Mouse (Mus musculus) liver, embryonic 12.5 days (tissue): ENCODE data around the gene Arcn1. TPM values are rescaled to one million over a fixed set of nuclear protein-coding genes. Genes with fewer than 3 reads are reported as not detected.

Experiments used
- ATAC-seq: fragments of 200-750 bp; cut with Nextera tagmentation; 2 replicates; pipeline ENCODE4 v1.8.0; 2017; ENCODE audit warnings: moderate number of reproducible peaks, mild to moderate bottlenecking, moderate library complexity
- H3K27ac ChIP-seq: fragments of 300-500 bp; sonication (generic); 2 replicates; pipeline ENCODE4 v1.5.1; 2016; ENCODE audit warnings: mild to moderate bottlenecking
- H3K27me3 ChIP-seq: fragments of 300-500 bp; sonication (generic); replicated peaks from 2 replicates; pipeline ENCODE4 v1.6.1; 2016; ENCODE audit warnings: mild to moderate bottlenecking, moderate library complexity
- H3K36me3 ChIP-seq: fragments of 300-500 bp; sonication (generic); 2 replicates; pipeline ENCODE4 v1.6.1; 2016; ENCODE audit warnings: mild to moderate bottlenecking, moderate library complexity
- H3K4me1 ChIP-seq: fragments of 300-500 bp; sonication (generic); 2 replicates; pipeline ENCODE4 v1.6.1; 2016
- H3K4me2 ChIP-seq: fragments of 300-500 bp; sonication (generic); 2 replicates; pipeline ENCODE4 v1.6.1; 2016; ENCODE audit warnings: mild to moderate bottlenecking, moderate library complexity
- H3K4me3 ChIP-seq: fragments of 300-500 bp; sonication (generic); 2 replicates; pipeline ENCODE4 v1.5.1; 2016; ENCODE audit warnings: mild to moderate bottlenecking, moderate library complexity
- H3K9ac ChIP-seq: fragments of 300-500 bp; sonication (generic); 2 replicates; pipeline ENCODE4 v1.6.1; 2016; ENCODE audit warnings: mild to moderate bottlenecking, moderate library complexity
- H3K9me3 ChIP-seq: fragments of 300-500 bp; sonication (generic); replicated peaks from 2 replicates; pipeline ENCODE4 v1.6.1; 2016; ENCODE audit warnings: mild to moderate bottlenecking, moderate library complexity
- WGBS: fragments of 180-500 bp; shearing (Covaris S2); methylation state at CpG from one replicate; pipeline ENCODE4 v1.1.7; 2016; ENCODE audit not compliant: insufficient replicate concordance; 5-methylcytosine and 5-hydroxymethylcytosine counted together
- polyA plus RNA-seq: library from polyadenylated mRNA; unstranded; fragments of >200 nt; fragmentation: Nextera tagmentation; extraction: Ambion mirVana; gene quantifications from 2 replicates; pipeline ENCODE4 v1.2.1, GENCODE M21; 2016

Gene Arcn1
- polyA plus RNA-seq, 1 experiment from 2014 or later = 127 TPM

DNA sequence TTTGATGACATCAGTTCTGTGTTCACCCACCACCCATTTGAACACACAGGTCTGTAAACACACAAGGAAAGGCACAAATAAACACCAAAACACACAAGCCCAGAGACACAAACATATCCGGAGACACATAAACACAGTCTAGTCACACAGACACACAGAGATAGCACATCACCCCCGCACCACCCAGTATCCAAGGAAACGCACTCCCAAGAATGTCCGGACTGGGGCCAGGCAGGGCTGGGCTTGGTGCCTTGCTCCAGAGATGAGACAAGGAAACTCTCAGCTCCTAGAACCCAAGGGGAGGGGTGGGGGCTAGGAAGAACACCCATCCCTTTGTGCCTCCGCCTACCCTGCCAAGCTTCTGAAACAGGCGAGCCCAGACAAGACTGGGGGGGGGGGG, 43.4 kb downstream of the Arcn1 start:
- H3K9ac ChIP-seq = no peak overlapping the region
- H3K4me3 ChIP-seq = no peak overlapping the region
- no peaks in the 10 kb centered on the region for H3K9me3 ChIP-seq
- ATAC-seq = no peak
- 64% methylated on average over 6 of the region's 6 CpGs for WGBS
- no peak overlapping the region for H3K4me2 ChIP-seq
- no peak overlapping the region for H3K27ac ChIP-seq
- H3K27me3 ChIP-seq = peaks cover 54% of the 10 kb centered on the region
- H3K36me3 ChIP-seq = no peaks in the 10 kb centered on the region
- H3K4me1 ChIP-seq = peaks cover 51% of the 10 kb centered on the region

DNA sequence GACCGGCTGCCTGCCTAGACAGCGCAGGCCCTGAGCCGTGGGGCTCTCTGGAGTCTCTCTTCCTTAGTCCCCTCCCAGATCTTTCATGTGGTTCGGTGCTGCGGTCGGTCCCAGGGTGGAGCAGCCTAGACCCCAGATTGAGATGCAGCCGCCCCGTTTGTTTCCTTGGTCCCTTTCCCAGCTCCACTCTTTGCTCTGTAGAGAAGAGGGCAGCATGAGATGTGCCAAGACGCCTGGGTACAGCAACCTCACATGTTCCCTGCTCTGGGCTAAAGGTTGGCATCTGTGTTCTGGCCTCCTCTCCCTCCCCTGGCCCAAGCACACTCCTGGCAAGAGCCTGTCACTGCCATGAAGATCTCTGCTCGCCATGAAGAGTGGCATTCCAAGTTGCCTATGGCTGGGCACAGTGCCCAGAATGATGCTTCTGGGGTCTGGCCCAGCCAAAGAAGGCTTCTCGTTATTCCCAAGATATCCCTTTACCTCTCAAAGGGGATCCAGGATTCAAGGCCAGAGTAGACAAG, 44.1 kb downstream of the Arcn1 start:
- H3K9me3 ChIP-seq = no peaks in the 10 kb centered on the region
- H3K9ac ChIP-seq = no peak overlapping the region
- peaks cover 56% of the 10 kb centered on the region for H3K4me1 ChIP-seq
- H3K27ac ChIP-seq = peak overlapping the region; percentile 28; the same call in 1 of the 2 replicates
- peaks cover 50% of the 10 kb centered on the region for H3K27me3 ChIP-seq
- no peak overlapping the region for H3K4me2 ChIP-seq
- no peak for ATAC-seq
- no peak overlapping the region for H3K4me3 ChIP-seq
- H3K36me3 ChIP-seq = no peaks in the 10 kb centered on the region
- 43% methylated on average over 11 of the region's 11 CpGs for WGBS

DNA sequence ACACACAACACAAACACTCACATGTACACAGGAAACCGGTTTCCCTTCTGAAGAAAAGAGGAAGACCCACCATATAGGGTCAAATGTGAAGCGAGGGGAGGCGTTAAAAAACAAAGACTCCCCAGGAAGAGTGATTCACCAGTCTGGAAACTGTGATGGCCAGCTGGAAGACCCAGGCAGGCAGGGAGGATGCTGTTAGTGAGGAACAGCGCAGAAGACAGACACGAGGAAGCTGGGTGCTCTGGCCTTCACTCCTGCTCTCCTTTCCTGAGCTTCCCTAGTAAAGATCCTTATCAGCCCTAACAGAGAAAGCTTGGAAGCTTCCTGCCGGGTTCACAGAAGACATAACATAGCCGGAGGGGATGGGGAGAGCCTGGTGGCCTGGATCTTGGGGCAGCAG, 44.6 kb downstream of the Arcn1 start:
- no peak for ATAC-seq
- H3K9me3 ChIP-seq = no peaks in the 10 kb centered on the region
- no peak overlapping the region for H3K9ac ChIP-seq
- peaks cover 56% of the 10 kb centered on the region for H3K4me1 ChIP-seq
- peaks cover 44% of the 10 kb centered on the region for H3K27me3 ChIP-seq
- H3K36me3 ChIP-seq = no peaks in the 10 kb centered on the region
- 0 out of 2 replicates have a peak overlapping the region, but pooled peaks have one; percentile 28 for H3K27ac ChIP-seq
- H3K4me3 ChIP-seq = no peak overlapping the region
- H3K4me2 ChIP-seq = no peak overlapping the region
- 21% methylated on average over 7 of the region's 7 CpGs for WGBS

DNA sequence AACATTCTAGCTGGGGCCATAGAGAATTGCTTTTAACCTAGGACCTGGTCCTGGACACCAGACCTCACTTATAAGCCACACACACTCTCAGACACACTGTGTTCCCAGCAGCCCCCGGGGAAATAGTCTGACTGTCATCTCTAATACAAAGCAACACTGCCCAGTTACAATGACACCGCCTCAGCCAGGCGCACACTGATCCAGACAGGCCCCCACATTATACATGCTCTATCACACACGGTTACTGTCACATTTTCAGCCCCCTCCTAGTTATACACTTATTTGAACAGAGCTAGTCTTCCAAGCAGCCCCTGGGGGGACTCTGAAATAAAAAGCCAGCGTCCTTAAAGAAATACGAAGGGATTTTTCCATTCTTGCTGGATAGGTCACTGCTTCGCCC, 45.1 kb downstream of the Arcn1 start:
- Histone ChIP-seq H3K9me3 (no peaks in the 10 kb centered on the region), H3K36me3 (no peaks in the 10 kb centered on the region), H3K27me3 (peaks cover 40% of the 10 kb centered on the region), H3K4me3 (no peak overlapping the region), H3K4me2 (no peak overlapping the region), H3K4me1 (peaks cover 60% of the 10 kb centered on the region), H3K9ac (no peak overlapping the region), H3K27ac (no peak overlapping the region)
- no peak for ATAC-seq
- WGBS = 62% methylated on average over 7 of the region's 7 CpGs

DNA sequence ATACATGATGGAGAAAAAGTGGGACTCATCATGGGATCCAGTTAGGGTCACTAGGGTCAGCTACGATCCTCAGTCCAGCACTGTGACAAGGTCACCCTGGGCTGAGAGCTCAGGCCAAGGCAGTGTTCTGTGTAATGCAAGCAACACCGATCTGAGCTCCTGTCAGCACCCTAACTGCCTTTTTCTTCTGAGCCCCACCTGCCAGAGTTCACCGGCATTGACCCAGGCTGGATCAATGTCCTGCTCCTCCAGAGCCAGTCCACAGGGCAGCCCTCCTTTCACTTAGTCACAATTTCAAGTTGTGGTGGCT, 45.8 kb downstream of the Arcn1 start:
- ATAC-seq = peak; percentile 20; the same call in 1 of the 2 replicates
- peak overlapping the region; percentile 78; the same call in 1 of the 2 replicates for H3K4me2 ChIP-seq
- 72% methylated on average over 3 of the region's 3 CpGs for WGBS

DNA sequence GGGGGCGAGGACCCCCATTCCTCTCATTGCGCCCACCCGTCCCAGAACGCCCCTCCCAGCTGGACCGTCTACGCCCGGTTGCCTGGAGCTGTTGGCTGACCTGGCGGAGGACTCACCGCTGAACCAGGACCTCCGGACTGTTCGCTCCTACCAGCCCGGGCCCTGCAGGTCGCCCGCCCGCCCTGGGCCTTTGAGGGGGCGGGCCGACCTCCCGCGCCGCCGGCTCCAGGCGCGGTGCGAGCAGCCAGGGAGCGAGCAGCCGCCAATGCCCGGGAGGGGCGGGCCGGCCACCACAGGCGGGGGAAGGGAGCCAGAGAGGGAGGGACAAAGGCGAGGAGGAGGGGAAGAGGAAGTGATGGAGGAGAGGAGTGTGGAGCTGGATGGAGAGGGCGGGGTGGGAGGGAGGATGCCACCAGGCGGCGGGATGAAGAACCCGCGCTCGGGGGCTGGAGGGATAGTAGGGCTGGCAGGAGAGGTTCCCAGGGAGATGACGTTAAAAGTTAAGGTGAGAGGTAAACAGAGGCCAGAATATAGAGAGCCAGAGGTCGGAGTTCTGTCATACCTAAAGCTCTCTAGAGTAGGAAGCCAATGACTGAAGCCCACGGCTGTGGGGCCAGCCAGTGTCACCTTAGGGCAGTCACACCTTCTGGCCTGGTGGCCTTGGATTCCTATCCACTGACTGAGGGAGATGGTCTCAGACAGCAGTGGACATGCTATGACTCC, 46.3 kb downstream of the Arcn1 start:
- peak overlapping the region; percentile 78 for H3K4me2 ChIP-seq
- H3K36me3 ChIP-seq = peaks cover under 1% of the 10 kb centered on the region; the same call in 1 of the 2 replicates
- no peaks in the 10 kb centered on the region for H3K9me3 ChIP-seq
- H3K4me1 ChIP-seq = peaks cover 65% of the 10 kb centered on the region
- H3K4me3 ChIP-seq = peak overlapping the region; percentile 60
- 0 out of 2 replicates have a peak overlapping the region, but pooled peaks have one; percentile 14 for H3K27ac ChIP-seq
- peak; percentile 67 for ATAC-seq
- WGBS = 2% methylated on average over 40 of the region's 40 CpGs
- H3K27me3 ChIP-seq = peaks cover 34% of the 10 kb centered on the region
- H3K9ac ChIP-seq = peak overlapping the region; percentile 58

More for the DNA sequence above, 45.8 kb downstream of the Arcn1 start:
- Histone ChIP-seq H3K4me3 (no peak overlapping the region), H3K27me3 (peaks cover 34% of the 10 kb centered on the region), H3K27ac (no peak overlapping the region), H3K36me3 (no peaks in the 10 kb centered on the region; the same call in 1 of the 2 replicates), H3K4me1 (peaks cover 67% of the 10 kb centered on the region), H3K9ac (no peak overlapping the region), H3K9me3 (no peaks in the 10 kb centered on the region)

DNA sequence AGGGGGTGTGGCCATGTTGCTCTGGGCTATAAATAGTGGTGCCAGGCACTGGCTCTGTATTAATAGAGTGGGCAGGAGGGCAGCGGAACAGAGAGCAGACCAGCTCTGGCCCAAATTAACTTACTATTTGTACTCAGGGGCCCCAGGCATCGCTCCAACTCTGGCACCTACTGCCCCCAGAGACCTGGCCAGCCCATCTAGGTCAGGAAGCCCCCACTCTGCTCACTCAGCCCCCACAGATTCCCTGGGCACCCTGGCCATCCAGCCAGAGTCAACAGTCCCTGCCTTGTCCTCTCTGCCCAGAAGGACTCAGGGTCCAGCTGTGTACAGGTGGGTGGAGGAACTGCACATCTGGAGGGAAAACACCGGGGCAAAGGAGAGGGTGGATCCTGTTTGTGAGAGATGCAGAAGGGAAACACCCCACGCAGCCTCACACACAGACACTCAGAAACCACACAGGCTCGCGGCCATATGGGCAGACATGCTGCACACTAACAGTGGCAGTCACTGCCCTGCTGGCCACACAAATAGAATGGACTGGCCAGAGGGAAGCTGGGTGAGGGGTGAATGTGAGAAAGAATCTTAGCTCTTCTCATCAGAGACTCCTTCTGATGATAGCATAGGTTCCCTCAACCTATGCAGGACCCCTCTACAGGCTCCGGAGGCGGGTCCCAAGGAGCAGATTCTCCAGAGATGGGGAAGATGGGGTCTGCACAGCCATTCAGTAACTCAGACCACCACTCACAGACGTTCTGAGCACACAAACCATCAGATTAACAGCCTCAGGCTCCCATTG, 47.1 kb downstream of the Arcn1 start:
- H3K27ac ChIP-seq = 0 out of 2 replicates have a peak overlapping the region, but pooled peaks have one; percentile 14
- peak overlapping the region; percentile 78 for H3K4me2 ChIP-seq
- WGBS = 24% methylated on average over 9 of the region's 9 CpGs
- H3K9ac ChIP-seq = peak overlapping the region; percentile 58
- H3K4me1 ChIP-seq = peaks cover 63% of the 10 kb centered on the region
- H3K4me3 ChIP-seq = peak overlapping the region; percentile 60
- H3K9me3 ChIP-seq = no peaks in the 10 kb centered on the region
- H3K27me3 ChIP-seq = peaks cover 34% of the 10 kb centered on the region
- ATAC-seq = 0 out of 2 replicates have a peak, but pooled peaks have one; percentile 8
- H3K36me3 ChIP-seq = peaks cover 8% of the 10 kb centered on the region; the same call in 1 of the 2 replicates

DNA sequence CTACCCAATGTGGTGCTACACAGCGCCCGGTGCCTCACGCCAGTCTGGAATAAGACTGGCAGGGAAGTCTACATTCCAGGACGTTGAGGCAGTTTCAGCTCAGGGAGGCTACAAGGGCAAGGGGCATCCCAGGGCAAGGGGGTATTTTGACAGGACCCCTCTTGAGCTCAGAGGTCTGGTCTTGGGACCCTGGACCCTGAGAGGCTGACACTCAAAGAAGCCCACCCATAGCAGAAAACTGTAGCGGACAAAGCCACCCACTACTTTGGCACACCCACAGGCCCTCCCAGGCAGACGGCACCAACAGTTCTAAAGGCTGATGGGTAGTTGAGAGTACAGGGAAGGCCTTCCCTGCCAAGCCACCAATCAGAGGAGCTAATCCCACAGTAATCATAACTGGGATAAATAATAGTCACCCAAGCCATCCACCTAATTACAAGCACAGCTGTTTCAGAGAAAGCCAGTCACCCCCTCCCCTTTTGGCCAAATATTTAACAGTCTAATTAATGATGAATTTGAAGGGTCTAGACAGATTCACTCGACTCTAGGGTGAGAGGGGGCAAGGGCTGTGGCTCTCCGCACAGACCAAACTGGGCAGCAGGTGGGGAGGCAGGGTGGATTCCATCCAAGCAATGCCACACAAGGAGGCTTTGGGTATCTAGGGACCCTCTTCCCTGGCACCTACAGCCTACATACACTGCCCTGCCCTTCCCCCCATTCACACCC, 47.9 kb downstream of the Arcn1 start:
- WGBS = 77% methylated on average over 8 of the region's 8 CpGs
- no peak overlapping the region for H3K27ac ChIP-seq

DNA sequence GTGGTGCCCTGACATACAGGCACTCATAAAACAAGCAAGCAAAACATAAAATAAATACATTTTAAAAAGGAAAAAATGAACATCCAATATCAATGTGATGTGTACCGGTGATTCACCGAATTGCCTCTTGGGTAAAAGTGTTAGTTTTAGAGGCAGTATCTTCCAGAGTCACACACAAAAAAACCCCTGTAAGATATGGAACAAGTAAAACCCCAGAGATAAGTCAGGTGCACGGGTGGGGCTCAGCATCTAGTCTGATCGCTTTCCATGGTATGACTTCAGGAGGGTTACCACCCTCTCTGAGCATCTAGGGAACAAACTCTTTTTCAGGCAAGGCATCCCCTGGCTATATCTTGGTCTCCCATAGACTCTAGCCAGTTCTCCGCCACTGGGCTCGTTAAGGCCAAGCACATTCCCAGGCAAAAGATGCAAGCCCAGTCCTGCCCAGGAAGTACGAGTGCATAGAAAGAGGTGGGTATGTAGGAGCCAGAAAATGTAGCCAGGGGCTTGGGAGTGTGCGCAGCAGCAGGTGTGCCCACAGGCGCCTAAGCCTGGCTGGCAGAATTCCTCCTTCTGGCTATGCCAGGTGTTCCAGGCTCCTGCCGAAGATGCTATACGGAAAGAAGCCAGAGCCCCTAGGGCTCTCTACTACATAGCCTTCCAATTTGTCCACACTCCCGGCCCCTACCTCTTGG, 48.6 kb downstream of the Arcn1 start:
- peaks cover 27% of the 10 kb centered on the region for H3K27me3 ChIP-seq
- H3K36me3 ChIP-seq = peaks cover 10% of the 10 kb centered on the region; the same call in 1 of the 2 replicates
- no peak overlapping the region for H3K4me2 ChIP-seq
- peaks cover 63% of the 10 kb centered on the region for H3K4me1 ChIP-seq
- H3K9me3 ChIP-seq = no peaks in the 10 kb centered on the region
- H3K9ac ChIP-seq = no peak overlapping the region
- no peak for ATAC-seq
- no peak overlapping the region for H3K4me3 ChIP-seq
- H3K27ac ChIP-seq = no peak overlapping the region
- 65% methylated on average over 12 of the region's 12 CpGs for WGBS

More for the DNA sequence above, 47.9 kb downstream of the Arcn1 start:
- Histone ChIP-seq H3K4me1 (peaks cover 63% of the 10 kb centered on the region), H3K36me3 (peaks cover 10% of the 10 kb centered on the region; the same call in 1 of the 2 replicates), H3K9ac (no peak overlapping the region; the same call in 1 of the 2 replicates), H3K4me3 (no peak overlapping the region; the same call in 1 of the 2 replicates), H3K27me3 (peaks cover 31% of the 10 kb centered on the region), H3K4me2 (peak overlapping the region; percentile 78), H3K9me3 (no peaks in the 10 kb centered on the region)
- no peak for ATAC-seq

DNA sequence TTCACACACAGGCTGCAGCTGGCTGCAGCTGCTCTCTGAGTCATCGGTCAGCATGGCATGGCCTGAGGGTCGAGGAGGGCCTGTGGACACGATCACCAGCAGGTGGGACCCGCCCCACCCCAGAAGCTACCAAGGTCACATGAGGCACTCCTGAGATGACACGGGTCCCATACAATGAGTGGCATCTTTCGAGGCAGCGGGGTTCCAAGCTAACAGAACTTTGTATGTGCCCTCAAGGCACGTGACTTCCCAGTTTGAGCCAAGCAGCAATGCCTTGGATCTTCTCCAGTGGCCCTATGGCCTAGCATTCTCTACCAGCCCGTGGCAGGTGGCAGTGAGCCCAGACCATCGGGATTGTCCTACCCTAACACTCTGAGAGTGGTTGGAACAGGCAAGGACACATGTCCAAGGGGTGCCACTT, 49.8 kb downstream of the Arcn1 start:
- no peak for ATAC-seq
- WGBS = 73% methylated on average over 10 of the region's 10 CpGs
- Histone ChIP-seq H3K4me1 (peaks cover 56% of the 10 kb centered on the region), H3K9ac (no peak overlapping the region), H3K27me3 (peaks cover 22% of the 10 kb centered on the region), H3K36me3 (peaks cover 10% of the 10 kb centered on the region; the same call in 1 of the 2 replicates), H3K9me3 (no peaks in the 10 kb centered on the region), H3K4me3 (no peak overlapping the region), H3K27ac (no peak overlapping the region), H3K4me2 (no peak overlapping the region)
